Mouse (Mus musculus): ENCODE measurements around the gene Micall1.

Gene Micall1

GRCm38 (mm10) chr15:79165140-79165539, 56.4 kb downstream of the Micall1 start, which contains the start of gene Sox10:
Gene Sox10, minus strand, starts transcription at chr15:79165240.
- no peak for DNase-seq (ENCODE audit: low read depth in 2 of 2, low spot score in 2 of 2)

GRCm38 (mm10) chr15:79166712-79167111, 58.0 kb downstream of the Micall1 start:
- DNase-seq (ENCODE audit: low read depth in 2 of 2, low spot score in 2 of 2) = no peak

- no peak for DNase-seq (ENCODE audit: low read depth in 2 of 2, low spot score in 2 of 2)
Measured at GRCm38 (mm10) chr15:79176905-79177304, 68.2 kb downstream of the Micall1 start.

- no peak for DNase-seq (ENCODE audit: low read depth in 2 of 2, low spot score in 2 of 2)
Measured at GRCm38 (mm10) chr15:79185213-79185612, 76.5 kb downstream of the Micall1 start.

Measured in CD8-positive naive resting alpha-beta T cell, adult 2 months (primary cell).